Mouse (Mus musculus) frontal cortex, postnatal 14 days (tissue): Measurements from ENCODE around the gene Bcas1.

Experiments
- DNase-seq, 2 experiments: peaks; one replicate each; pipeline ENCODE4 v3.0.0; 2022; ENCODE audit warnings: low spot score in 2 of 2

The Bcas1 gene

GRCm38 (mm10) chr2:170347131-170347765 lies 80.4 kb downstream of the Bcas1 start:
- peak in 1 of 2 experiments; percentile 54 for DNase-seq

- DNase-seq: no peak
These were observed 82.2 kb downstream of the Bcas1 start for GRCm38 (mm10) chr2:170345410-170345793.

GRCm38 (mm10) chr2:170344502-170345409 lies 82.9 kb downstream of the Bcas1 start:
- DNase-seq: no peak

GRCm38 (mm10) chr2:170343819-170344317 lies 83.8 kb downstream of the Bcas1 start:
- no peak for DNase-seq

- DNase-seq: peak in 1 of 2 experiments; percentile 45
These were observed 84.4 kb downstream of the Bcas1 start for GRCm38 (mm10) chr2:170343133-170343818.

GRCm38 (mm10) chr2:170342312-170342830 lies 85.3 kb downstream of the Bcas1 start:
- DNase-seq: no peak

GRCm38 (mm10) chr2:170341179-170341578 lies 86.5 kb downstream of the Bcas1 start:
- no peak for DNase-seq

GRCm38 (mm10) chr2:170336266-170336760 lies 91.3 kb downstream of the Bcas1 start:
- DNase-seq: no peak

- no peak for DNase-seq
These were observed 92.5 kb downstream of the Bcas1 start for GRCm38 (mm10) chr2:170335168-170335567.

GRCm38 (mm10) chr2:170331870-170332269 lies 95.8 kb downstream of the Bcas1 start:
- no peak for DNase-seq

GRCm38 (mm10) chr2:170330466-170330865 lies 97.2 kb downstream of the Bcas1 start:
- no peak for DNase-seq

- DNase-seq: no peak
These were observed 97.7 kb downstream of the Bcas1 start for GRCm38 (mm10) chr2:170329921-170330320.

GRCm38 (mm10) chr2:170323925-170324347 lies 103.7 kb downstream of the Bcas1 start:
- DNase-seq: peak in 1 of 2 experiments; percentile 27

- DNase-seq: no peak
These were observed 105.6 kb downstream of the Bcas1 start for GRCm38 (mm10) chr2:170322013-170322414.

- no peak for DNase-seq
These were observed 106.1 kb downstream of the Bcas1 start for GRCm38 (mm10) chr2:170321579-170321978.

- DNase-seq: no peak
These were observed 107.8 kb downstream of the Bcas1 start for GRCm38 (mm10) chr2:170319533-170320463.

GRCm38 (mm10) chr2:170318713-170319532 lies 108.7 kb downstream of the Bcas1 start:
- peak; percentile 70 to 83 for DNase-seq

GRCm38 (mm10) chr2:170316774-170317173 lies 110.9 kb downstream of the Bcas1 start:
- no peak for DNase-seq

- no peak for DNase-seq
These were observed 111.3 kb downstream of the Bcas1 start for GRCm38 (mm10) chr2:170316344-170316743.

- no peak for DNase-seq
These were observed 116.7 kb downstream of the Bcas1 start for GRCm38 (mm10) chr2:170310988-170311359.
